In genomic region chr4:105390378-105390777, GRCm38 (mm10) we compare ENCODE assay signal across 11 mouse cellular contexts.
DNase-seq lines count a peak whose midpoint lies in the region; ATAC-seq and TF ChIP-seq lines count a peak whose summit lies in the region.
"Had no signal": no experiment of that assay in that cellular context is flagged by ENCODE, and none has a peak within 500 bp of the region (broad histone marks: within the 10 kb centered on the region; RNA-seq: fewer than 3 reads in every experiment).

No protein-coding gene starts in this region.

- no peak overlapping the region for H3K4me3 ChIP-seq in intestine, embryonic 14.5 days (ENCODE audit: low read depth, low read length)
- H3K4me3 ChIP-seq in intestine, embryonic 15.5 days (replicated peaks): no peak overlapping the region
- H3K4me3 ChIP-seq: forebrain, embryonic 13.5 days; limb, embryonic 15.5 days had no signal

- no peaks in the 10 kb centered on the region for H3K9me3 ChIP-seq in intestine, embryonic 14.5 days (ENCODE audit: control insufficient read depth, low read length)
- no peaks in the 10 kb centered on the region for H3K9me3 ChIP-seq in intestine, embryonic 15.5 days
- H3K9me3 ChIP-seq: forebrain, embryonic 13.5 days; limb, embryonic 15.5 days had no signal

- no peak overlapping the region for H3K27ac ChIP-seq in intestine, embryonic 14.5 days (ENCODE audit: low read depth)
- H3K27ac ChIP-seq in intestine, embryonic 15.5 days: no peak overlapping the region
- H3K27ac ChIP-seq: forebrain, embryonic 13.5 days; limb, embryonic 15.5 days had no signal

- no peak for TF ChIP-seq CTCF in brain, embryonic 14.5 days (IDR thresholded peaks at IDR 0.05; ENCODE audit: borderline replicate concordance, extremely low read depth, insufficient read depth, insufficient read length)

- H3K4me1 ChIP-seq in intestine, embryonic 14.5 days (replicated peaks; ENCODE audit: control insufficient read depth, insufficient read depth, low read length): 0 out of 2 replicates have a peak, but pooled peaks cover 5% of the 10 kb centered on the region
- H3K4me1 ChIP-seq in intestine, embryonic 15.5 days (replicated peaks): 0 out of 2 replicates have a peak, but pooled peaks cover 4% of the 10 kb centered on the region
- H3K4me1 ChIP-seq: forebrain, embryonic 13.5 days had no signal

- no peak overlapping the region for H3K9ac ChIP-seq in intestine, embryonic 14.5 days (ENCODE audit: low read length)
- no peak overlapping the region for H3K9ac ChIP-seq in intestine, embryonic 15.5 days
- H3K9ac ChIP-seq: forebrain, embryonic 13.5 days; limb, embryonic 15.5 days had no signal

- intact Hi-C loops in heart, postnatal 14 days (cut with DNase I): no loop called here

- no peaks in the 10 kb centered on the region for H3K36me3 ChIP-seq in intestine, embryonic 14.5 days (ENCODE audit: control insufficient read depth, insufficient read depth, low read length)
- H3K36me3 ChIP-seq in intestine, embryonic 15.5 days: no peaks in the 10 kb centered on the region
- H3K36me3 ChIP-seq: limb, embryonic 15.5 days had no signal

- DNase-seq in intestine, embryonic 14.5 days (ENCODE audit: low spot score): peak; percentile 73
- peak; percentile 56 for DNase-seq in brain, embryonic 14.5 days (ENCODE audit: low read depth)
- peak; percentile 38 to 60 for DNase-seq in heart, postnatal 14 days
- DNase-seq in ovary, adult 18-20 months (ENCODE audit: low spot score): peak; percentile 13
- no peak for DNase-seq in layer of hippocampus, adult 8-10 months (ENCODE audit: low spot score in 2 of 2)
- DNase-seq in B cell, adult 2 months: no peak
- no peak for DNase-seq in cerebellum, postnatal 25 days

- no peak for ATAC-seq in intestine, embryonic 14.5 days (replicated peaks; ENCODE audit: low FRiP score, low TSS enrichment, low read depth)
- no peak for ATAC-seq in intestine, embryonic 15.5 days
- ATAC-seq: forebrain, embryonic 13.5 days; Patski had no signal

- no peaks in the 10 kb centered on the region for H3K27me3 ChIP-seq in intestine, embryonic 14.5 days (replicated peaks; ENCODE audit: control insufficient read depth, insufficient read depth, low read length)
- H3K27me3 ChIP-seq in intestine, embryonic 15.5 days (replicated peaks): no peaks in the 10 kb centered on the region
- H3K27me3 ChIP-seq: forebrain, embryonic 13.5 days; limb, embryonic 15.5 days; Patski had no signal

- no peak overlapping the region for H3K4me2 ChIP-seq in intestine, embryonic 14.5 days (ENCODE audit: low read length)
- no peak overlapping the region for H3K4me2 ChIP-seq in intestine, embryonic 15.5 days (replicated peaks)
- H3K4me2 ChIP-seq: forebrain, embryonic 13.5 days; limb, embryonic 15.5 days had no signal

- 23% methylated on average over 5 of the region's 5 CpGs for WGBS in intestine, embryonic 14.5 days
- WGBS in intestine, embryonic 15.5 days: 20% methylated on average over 5 of the region's 5 CpGs

- no peak for TF ChIP-seq POLR2A in brain, embryonic 14.5 days (IDR thresholded peaks at IDR 0.05; ENCODE audit: borderline replicate concordance, extremely low read depth, insufficient read depth, insufficient read length, poor library complexity, severe bottlenecking)

Comparison
In these comparisons a context has a peak if more than half of its experiments do, and no peak if none do; other contexts are left out.
1. DNase-seq: peak in intestine, embryonic 14.5 days (single experiment), brain, embryonic 14.5 days (single experiment), heart, postnatal 14 days (2 of 2) and ovary, adult 18-20 months (single experiment); none in layer of hippocampus, adult 8-10 months (0 of 2), B cell, adult 2 months (0 of 2) and cerebellum, postnatal 25 days (0 of 2).